9 mouse cellular contexts compared by ENCODE assay signal in the genomic region with DNA sequence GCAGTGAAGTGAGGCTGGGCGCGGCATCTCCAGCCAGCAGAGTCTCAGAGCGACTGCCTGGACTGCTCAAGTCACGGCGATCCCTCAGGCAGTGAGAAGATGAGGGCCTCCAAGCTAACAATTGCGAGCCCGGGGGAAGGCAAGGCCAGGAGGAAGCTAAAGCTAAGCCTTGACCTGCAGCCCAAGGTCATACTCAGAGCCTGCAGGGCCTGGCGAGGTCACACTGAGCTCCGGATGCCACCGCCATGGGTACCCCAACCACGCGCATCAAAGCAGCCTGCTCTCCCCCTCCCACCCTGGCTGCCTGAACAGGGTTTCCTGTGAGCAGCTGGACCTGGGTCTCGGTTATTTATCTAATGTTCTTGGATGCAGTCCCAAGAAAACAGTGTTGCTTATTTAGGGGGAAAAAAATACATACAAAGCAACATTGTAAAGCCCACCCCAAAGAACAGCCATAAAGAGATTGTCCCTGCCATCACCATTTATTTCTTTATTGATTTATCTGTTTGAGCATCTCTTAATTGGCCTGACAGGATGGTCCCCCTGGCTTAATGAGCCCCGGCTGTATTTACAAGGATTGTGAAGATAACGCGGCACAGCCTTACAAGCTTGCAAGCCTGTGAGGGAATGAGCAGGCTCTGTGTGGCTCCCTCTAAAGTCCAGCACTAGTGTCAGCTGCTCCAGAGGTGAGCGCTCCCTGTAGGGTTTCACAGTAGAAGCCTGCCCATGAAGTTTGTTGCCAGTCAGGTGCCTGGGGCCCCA.
DNase-seq lines count a peak whose midpoint lies in the region; ATAC-seq and TF ChIP-seq lines count a peak whose summit lies in the region.
"Had no signal": no experiment of that assay in that cellular context is flagged by ENCODE, and none has a peak within 500 bp of the region (broad histone marks: within the 10 kb centered on the region; RNA-seq: fewer than 3 reads in every experiment).

No protein-coding gene starts in this region.

- H3K4me1 ChIP-seq in heart, embryonic 11.5 days (ENCODE audit: control insufficient read depth, insufficient read depth, low read length) = peaks cover 30% of the 10 kb centered on the region
- H3K4me1 ChIP-seq in E14TG2a.4 (replicated peaks; ENCODE audit: low read depth, low read length) = peaks cover 25% of the 10 kb centered on the region
- peaks cover 6% of the 10 kb centered on the region; the same call in 1 of the 2 replicates for H3K4me1 ChIP-seq in forebrain, embryonic 15.5 days
- peaks cover 11% of the 10 kb centered on the region; the same call in 1 of the 2 replicates for H3K4me1 ChIP-seq in midbrain, embryonic 12.5 days

- no peak for DNase-seq in heart, adult 11 months
- no peak for DNase-seq in MN1 (ENCODE audit: low spot score)
- DNase-seq in adrenal gland, postnatal 4 days (ENCODE audit: low spot score in 2 of 2) = no peak

- H3K9ac ChIP-seq in heart, embryonic 11.5 days (ENCODE audit: low read depth, low read length) = no peak overlapping the region
- H3K9ac ChIP-seq in forebrain, embryonic 15.5 days (replicated peaks) = no peak overlapping the region
- no peak overlapping the region for H3K9ac ChIP-seq in midbrain, embryonic 12.5 days (replicated peaks)

- H3K9me3 ChIP-seq in heart, embryonic 11.5 days (replicated peaks; ENCODE audit: control insufficient read depth, low read length) = no peaks in the 10 kb centered on the region
- H3K9me3 ChIP-seq in E14TG2a.4 (ENCODE audit: low read length) = no peaks in the 10 kb centered on the region
- H3K9me3 ChIP-seq in forebrain, embryonic 15.5 days = no peaks in the 10 kb centered on the region
- H3K9me3 ChIP-seq in midbrain, embryonic 12.5 days = no peaks in the 10 kb centered on the region

- peaks cover 28% of the 10 kb centered on the region for H3K27me3 ChIP-seq in heart, embryonic 11.5 days (ENCODE audit: control insufficient read depth, insufficient read depth, low read length)
- no peaks in the 10 kb centered on the region for H3K27me3 ChIP-seq in E14TG2a.4 (ENCODE audit: insufficient read depth, low read length)
- H3K27me3 ChIP-seq in forebrain, embryonic 15.5 days = no peaks in the 10 kb centered on the region
- no peaks in the 10 kb centered on the region for H3K27me3 ChIP-seq in midbrain, embryonic 12.5 days

- no peak for TF ChIP-seq CTCF in E14TG2a.4 (conservative IDR thresholded peaks at IDR 0.05; ENCODE audit: low read length)

- 32% methylated on average over 17 of the region's 17 CpGs for WGBS in heart, embryonic 11.5 days (ENCODE audit: insufficient replicate concordance)
- WGBS in forebrain, embryonic 15.5 days = 44% methylated on average over 17 of the region's 17 CpGs
- 43% methylated on average over 17 of the region's 17 CpGs for WGBS in midbrain, embryonic 12.5 days

- H3K36me3 ChIP-seq in heart, embryonic 11.5 days (ENCODE audit: control insufficient read depth, insufficient read depth, low read length) = no peaks in the 10 kb centered on the region
- no peaks in the 10 kb centered on the region for H3K36me3 ChIP-seq in E14TG2a.4 (ENCODE audit: insufficient read depth, low read length)
- no peaks in the 10 kb centered on the region for H3K36me3 ChIP-seq in forebrain, embryonic 15.5 days
- H3K36me3 ChIP-seq in midbrain, embryonic 12.5 days = no peaks in the 10 kb centered on the region

- H3K4me3 ChIP-seq in heart, embryonic 11.5 days (ENCODE audit: low read depth, low read length) = no peak overlapping the region
- peak overlapping the region; percentile 51 for H3K4me3 ChIP-seq in E14TG2a.4 (replicated peaks; ENCODE audit: low read length)
- no peak overlapping the region for H3K4me3 ChIP-seq in forebrain, embryonic 15.5 days
- no peak overlapping the region for H3K4me3 ChIP-seq in midbrain, embryonic 12.5 days
- H3K4me3 ChIP-seq: erythroblast, embryonic 14.5 days had no signal

- H3K27ac ChIP-seq in heart, embryonic 11.5 days (ENCODE audit: low read depth, low read length) = no peak overlapping the region
- H3K27ac ChIP-seq in forebrain, embryonic 15.5 days (replicated peaks) = 0 out of 2 replicates have a peak overlapping the region, but pooled peaks have one; percentile 8
- no peak overlapping the region for H3K27ac ChIP-seq in midbrain, embryonic 12.5 days (replicated peaks)

- peak overlapping the region; percentile 33; the same call in 1 of the 2 replicates for H3K4me2 ChIP-seq in heart, embryonic 11.5 days
- 0 out of 2 replicates have a peak overlapping the region, but pooled peaks have one; percentile 8 for H3K4me2 ChIP-seq in forebrain, embryonic 15.5 days (replicated peaks)
- 0 out of 2 replicates have a peak overlapping the region, but pooled peaks have one; percentile 9 for H3K4me2 ChIP-seq in midbrain, embryonic 12.5 days (replicated peaks)

- no peak for ATAC-seq in heart, embryonic 11.5 days (replicated peaks; ENCODE audit: insufficient number of reproducible peaks, low FRiP score, low TSS enrichment)
- no peak for ATAC-seq in forebrain, embryonic 15.5 days (replicated peaks)
- ATAC-seq in midbrain, embryonic 12.5 days (ENCODE audit: low FRiP score, low read depth) = no peak
- no peak for ATAC-seq in granulocyte monocyte progenitor cell, adult 5-6 weeks (replicated peaks; ENCODE audit: poor library complexity, severe bottlenecking)
